Mouse (Mus musculus): ENCODE measurements around the gene Eif4b. TPM values are rescaled to one million over a fixed set of nuclear protein-coding genes. Genes with fewer than 3 reads are reported as not detected.

Gene Eif4b
- polyA plus RNA-seq (2012; rRNA removed), result 75.6 and 75.9 TPM in 2 replicates

DNA sequence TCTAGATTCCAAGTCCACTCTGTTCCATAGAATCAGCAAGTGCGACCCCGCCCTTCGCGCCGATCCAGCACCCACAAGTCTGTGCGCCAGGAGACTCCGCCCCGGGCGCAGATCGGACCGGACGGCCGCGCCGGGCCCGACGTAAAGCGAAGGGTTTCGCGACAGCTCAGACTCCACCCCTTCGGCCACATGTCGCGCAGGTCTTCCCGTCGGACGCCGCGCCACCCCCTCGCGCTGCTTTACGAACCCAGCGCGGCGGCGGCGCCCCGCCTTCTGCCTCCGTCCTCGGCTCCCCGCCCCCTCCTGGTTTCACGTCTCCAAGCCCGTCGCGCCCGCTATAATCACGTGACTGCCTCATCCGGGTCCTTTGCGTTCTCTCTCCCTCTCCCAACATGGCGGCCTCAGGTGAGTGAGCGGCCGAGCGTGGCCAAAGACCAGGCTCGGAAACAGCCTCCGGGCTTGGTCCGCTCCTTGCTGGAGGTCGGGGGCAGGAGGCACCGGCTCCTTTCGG is at the start of gene Eif4b:
TSS of gene Eif4b (plus strand) at position 215 of the 511 bp plus-strand sequence.
- peak within 1 kb of the TSS; percentile 96 for H3K4me3 ChIP-seq (ENCODE audit: control insufficient read depth, low read depth, low read length)
- H3K27ac ChIP-seq (ENCODE audit: control insufficient read depth, insufficient read depth, low read depth, low read length), result peak within 1 kb of the TSS; percentile 97
- no peaks in the 10 kb centered on the region for H3K27me3 ChIP-seq (ENCODE audit: control insufficient read depth, insufficient read depth, low read length)
- H3K4me1 ChIP-seq (ENCODE audit: control insufficient read depth, insufficient read depth, low read length), result peaks cover 5% of the 10 kb centered on the region
- no peaks in the 10 kb centered on the region for H3K36me3 ChIP-seq (ENCODE audit: control insufficient read depth, insufficient read depth, low read length)
- TF ChIP-seq CTCF (IDR thresholded peaks at IDR 0.05; ENCODE audit: control insufficient read depth, insufficient read depth, insufficient replicate concordance, low read depth, low read length), result no peak
- peak; percentile 72 for TF ChIP-seq POLR2A (IDR thresholded peaks at IDR 0.05; ENCODE audit: control insufficient read depth, low read depth, low read length)

DNA sequence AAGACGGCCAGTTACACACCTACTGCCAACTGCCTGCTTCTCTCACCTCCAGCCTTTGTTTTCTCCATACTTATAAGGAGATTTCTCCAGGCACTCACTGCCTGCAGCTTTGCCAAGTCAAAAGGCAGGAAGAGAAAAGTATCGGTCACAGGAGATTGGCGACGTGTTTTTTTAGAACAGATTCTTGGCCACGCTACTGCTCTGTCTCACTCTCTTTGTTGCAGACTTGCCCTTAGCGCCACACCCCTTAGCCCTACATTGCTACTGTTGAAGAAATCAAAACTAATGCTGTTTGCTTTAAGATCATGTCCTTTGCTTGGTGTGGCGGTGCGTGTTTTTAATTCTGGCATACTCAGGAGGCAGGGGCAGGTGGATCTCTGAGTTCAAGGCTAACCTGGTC is 49.7 kb upstream of the Eif4b start:
- H3K27me3 ChIP-seq (ENCODE audit: control insufficient read depth, insufficient read depth, low read length), result no peaks in the 10 kb centered on the region; the same call in 1 of the 2 replicates
- no peak overlapping the region for H3K27ac ChIP-seq (ENCODE audit: control insufficient read depth, insufficient read depth, low read depth, low read length)
- no peak overlapping the region for H3K4me3 ChIP-seq (ENCODE audit: control insufficient read depth, low read depth, low read length)
- peaks cover 7% of the 10 kb centered on the region for H3K4me1 ChIP-seq (ENCODE audit: control insufficient read depth, insufficient read depth, low read length)
- no peaks in the 10 kb centered on the region for H3K36me3 ChIP-seq (ENCODE audit: control insufficient read depth, insufficient read depth, low read length)
- TF ChIP-seq POLR2A (IDR thresholded peaks at IDR 0.05; ENCODE audit: control insufficient read depth, low read depth, low read length) (no peak), CTCF (IDR thresholded peaks at IDR 0.05; ENCODE audit: control insufficient read depth, insufficient read depth, insufficient replicate concordance, low read depth, low read length) (no peak)

DNA sequence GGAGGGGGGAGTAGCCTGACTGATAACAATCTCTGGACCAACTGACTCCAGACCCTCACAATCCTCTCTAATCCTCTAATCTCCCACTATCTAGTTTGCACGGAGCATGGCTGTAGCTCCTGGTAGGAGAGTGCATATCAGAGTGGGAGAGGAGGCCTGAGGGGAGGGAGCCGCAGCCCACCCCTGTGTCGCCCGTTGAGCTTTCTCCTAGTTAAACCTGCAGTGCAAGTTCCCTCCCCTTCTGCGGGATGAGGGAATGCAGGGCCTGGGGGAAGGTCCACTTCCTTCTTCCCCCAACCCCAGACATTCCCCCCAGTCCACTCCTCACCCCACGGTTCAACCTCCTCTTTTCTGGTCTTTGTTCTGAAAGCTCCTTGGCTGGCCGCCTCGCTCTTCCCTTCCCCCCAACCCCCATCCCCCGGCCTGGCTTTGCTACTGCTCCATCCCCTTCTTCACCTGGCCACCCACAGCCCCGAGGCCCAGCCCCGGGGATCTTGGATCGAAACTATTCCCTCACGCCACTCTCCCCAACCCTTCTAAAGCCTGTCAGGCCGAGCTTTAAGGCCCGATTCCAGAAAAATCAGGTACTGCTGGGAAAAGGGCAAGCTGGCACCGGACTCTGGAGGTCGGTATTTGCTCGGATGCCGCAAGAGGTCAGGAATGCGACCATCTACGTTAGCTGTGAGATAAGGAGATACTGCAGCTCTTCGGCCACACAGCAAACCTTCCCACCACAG is 48.3 kb upstream of the Eif4b start:
- H3K27ac ChIP-seq (ENCODE audit: control insufficient read depth, insufficient read depth, low read depth, low read length), result no peak overlapping the region
- H3K36me3 ChIP-seq (ENCODE audit: control insufficient read depth, insufficient read depth, low read length), result no peaks in the 10 kb centered on the region
- no peak overlapping the region for H3K4me3 ChIP-seq (ENCODE audit: control insufficient read depth, low read depth, low read length)
- TF ChIP-seq CTCF (IDR thresholded peaks at IDR 0.05; ENCODE audit: control insufficient read depth, insufficient read depth, insufficient replicate concordance, low read depth, low read length) (no peak), POLR2A (IDR thresholded peaks at IDR 0.05; ENCODE audit: control insufficient read depth, low read depth, low read length) (no peak)
- H3K4me1 ChIP-seq (ENCODE audit: control insufficient read depth, insufficient read depth, low read length), result peaks cover 7% of the 10 kb centered on the region
- no peaks in the 10 kb centered on the region; the same call in 1 of the 2 replicates for H3K27me3 ChIP-seq (ENCODE audit: control insufficient read depth, insufficient read depth, low read length)

GRCm38 (mm10) chr15:102026430-102026829 is 47.1 kb upstream of the Eif4b start:
- Histone ChIP-seq H3K4me1 (ENCODE audit: control insufficient read depth, insufficient read depth, low read length) (peaks cover 7% of the 10 kb centered on the region), H3K27me3 (ENCODE audit: control insufficient read depth, insufficient read depth, low read length) (no peaks in the 10 kb centered on the region; the same call in 1 of the 2 replicates), H3K4me3 (ENCODE audit: control insufficient read depth, low read depth, low read length) (no peak overlapping the region), H3K27ac (ENCODE audit: control insufficient read depth, insufficient read depth, low read depth, low read length) (no peak overlapping the region), H3K36me3 (ENCODE audit: control insufficient read depth, insufficient read depth, low read length) (no peaks in the 10 kb centered on the region)
- TF ChIP-seq CTCF (IDR thresholded peaks at IDR 0.05; ENCODE audit: control insufficient read depth, insufficient read depth, insufficient replicate concordance, low read depth, low read length) (no peak), POLR2A (IDR thresholded peaks at IDR 0.05; ENCODE audit: control insufficient read depth, low read depth, low read length) (no peak)

GRCm38 (mm10) chr15:102028040-102028439 is 45.5 kb upstream of the Eif4b start, which contains the start of gene Krt18:
Gene Krt18, plus strand, starts transcription at chr15:102028180.
- Histone ChIP-seq H3K4me3 (ENCODE audit: control insufficient read depth, low read depth, low read length) (no peak within 1 kb of the TSS), H3K27me3 (ENCODE audit: control insufficient read depth, insufficient read depth, low read length) (no peaks in the 10 kb centered on the region; the same call in 1 of the 2 replicates), H3K4me1 (ENCODE audit: control insufficient read depth, insufficient read depth, low read length) (peaks cover 7% of the 10 kb centered on the region), H3K36me3 (ENCODE audit: control insufficient read depth, insufficient read depth, low read length) (no peaks in the 10 kb centered on the region), H3K27ac (ENCODE audit: control insufficient read depth, insufficient read depth, low read depth, low read length) (no peak within 1 kb of the TSS)
- TF ChIP-seq CTCF (IDR thresholded peaks at IDR 0.05; ENCODE audit: control insufficient read depth, insufficient read depth, insufficient replicate concordance, low read depth, low read length), result no peak
- TF ChIP-seq POLR2A (IDR thresholded peaks at IDR 0.05; ENCODE audit: control insufficient read depth, low read depth, low read length), result no peak

- Histone ChIP-seq H3K27ac (ENCODE audit: control insufficient read depth, insufficient read depth, low read depth, low read length) (no peak overlapping the region), H3K4me3 (ENCODE audit: control insufficient read depth, low read depth, low read length) (no peak overlapping the region), H3K27me3 (ENCODE audit: control insufficient read depth, insufficient read depth, low read length) (no peaks in the 10 kb centered on the region), H3K4me1 (ENCODE audit: control insufficient read depth, insufficient read depth, low read length) (no peaks in the 10 kb centered on the region), H3K36me3 (ENCODE audit: control insufficient read depth, insufficient read depth, low read length) (no peaks in the 10 kb centered on the region)
- no peak for TF ChIP-seq CTCF (IDR thresholded peaks at IDR 0.05; ENCODE audit: control insufficient read depth, insufficient read depth, insufficient replicate concordance, low read depth, low read length)
- TF ChIP-seq POLR2A (IDR thresholded peaks at IDR 0.05; ENCODE audit: control insufficient read depth, low read depth, low read length), result no peak
Observed at GRCm38 (mm10) chr15:102034121-102035053, 39.2 kb upstream of the Eif4b start.

DNA sequence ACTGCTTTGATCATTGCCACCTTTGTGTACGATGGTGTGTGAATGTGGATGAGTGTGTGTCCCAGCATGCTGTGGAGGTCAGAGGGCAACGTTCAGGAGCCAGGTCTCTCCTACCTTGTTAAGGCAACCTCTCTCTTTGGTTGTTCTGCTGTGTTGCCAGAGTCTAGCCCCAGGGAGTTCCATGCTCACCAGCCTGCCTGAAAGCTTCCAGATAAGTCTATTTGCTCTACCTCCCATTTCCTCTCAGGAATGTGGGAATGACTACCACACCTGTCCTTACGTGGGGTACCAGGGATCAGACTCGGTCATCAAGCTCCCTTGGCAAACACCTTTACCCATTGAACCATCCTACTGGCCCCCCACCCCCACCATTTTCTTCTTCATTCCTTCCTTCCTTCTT is 33.3 kb upstream of the Eif4b start:
- TF ChIP-seq CTCF (IDR thresholded peaks at IDR 0.05; ENCODE audit: control insufficient read depth, insufficient read depth, insufficient replicate concordance, low read depth, low read length) (no peak), POLR2A (IDR thresholded peaks at IDR 0.05; ENCODE audit: control insufficient read depth, low read depth, low read length) (no peak)
- no peak overlapping the region for H3K4me3 ChIP-seq (ENCODE audit: control insufficient read depth, low read depth, low read length)
- H3K36me3 ChIP-seq (ENCODE audit: control insufficient read depth, insufficient read depth, low read length), result no peaks in the 10 kb centered on the region
- H3K27me3 ChIP-seq (ENCODE audit: control insufficient read depth, insufficient read depth, low read length), result no peaks in the 10 kb centered on the region
- H3K4me1 ChIP-seq (ENCODE audit: control insufficient read depth, insufficient read depth, low read length), result peaks cover 4% of the 10 kb centered on the region
- H3K27ac ChIP-seq (ENCODE audit: control insufficient read depth, insufficient read depth, low read depth, low read length), result no peak overlapping the region

All from testis, adult 2 months (tissue).